Mouse (Mus musculus): Measurements from ENCODE around the gene Gm49383. TPM values are rescaled to one million over a fixed set of nuclear protein-coding genes. Genes with fewer than 3 reads are reported as not detected.
A peak's percentile ranks its signal among the peaks of the same experiment; 100 is the strongest.

Gene Gm49383
- total RNA-seq (2017) = 9.2 to 15.1 TPM (median 9.6 TPM) in 3 replicates

DNA sequence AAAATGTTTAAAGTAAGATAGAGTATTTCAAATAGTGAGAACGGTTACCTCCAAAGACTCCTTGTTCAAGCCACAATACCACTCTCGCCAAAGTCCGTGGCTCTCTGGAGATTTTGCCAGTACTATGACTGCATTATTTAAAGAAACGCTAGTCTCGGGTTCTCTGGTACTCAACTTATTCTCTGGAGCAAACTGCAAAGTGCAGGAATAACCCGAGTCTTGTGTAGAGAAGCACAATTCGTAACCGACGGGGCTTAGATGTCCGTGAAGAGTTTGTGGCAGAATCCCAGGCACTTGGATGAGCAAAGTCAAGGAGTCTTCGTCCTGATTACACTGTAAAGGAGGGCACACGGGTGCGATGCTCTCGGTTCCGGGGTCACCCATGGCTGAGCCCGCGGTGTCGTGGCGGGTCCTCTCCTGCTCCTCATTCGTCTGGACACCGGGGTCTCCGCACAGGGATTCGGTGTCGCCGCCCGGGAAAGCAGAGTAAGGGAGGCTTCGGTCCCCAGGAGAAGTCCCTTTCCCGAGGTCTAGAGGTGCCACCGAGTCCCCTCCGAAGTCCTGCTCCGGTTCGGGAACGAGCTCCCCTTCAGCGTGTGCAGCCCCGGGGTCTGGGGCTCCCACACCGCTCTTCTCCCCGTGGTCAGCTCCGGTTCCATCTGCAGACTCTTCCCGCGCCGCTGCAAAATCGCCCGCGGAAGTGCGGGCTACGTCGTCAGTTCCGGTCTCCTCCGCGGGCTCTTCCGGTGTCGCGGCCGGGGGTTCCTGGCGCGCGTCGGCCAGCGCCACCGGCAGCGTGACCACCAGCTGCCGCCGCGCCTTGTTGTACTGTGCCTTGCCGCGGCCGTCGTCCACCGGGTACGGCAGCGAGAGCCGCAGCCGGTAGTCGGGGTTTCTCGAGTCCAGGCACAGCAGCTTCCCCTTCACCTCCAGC is at the start of gene Gm49383:
TSS of gene Gm49383 (minus strand) at position 661 of the 934 bp plus-strand sequence.
- peak; percentile 62 for ATAC-seq (replicated peaks; ENCODE audit: insufficient number of reproducible peaks, low FRiP score, low TSS enrichment, poor library complexity, severe bottlenecking)

- ATAC-seq (replicated peaks; ENCODE audit: insufficient number of reproducible peaks, low FRiP score, low TSS enrichment, poor library complexity, severe bottlenecking) = peak; percentile 43
Observed at GRCm38 (mm10) chr12:69241771-69242431, 45.0 kb upstream of the Gm49383 start.

- ATAC-seq (replicated peaks; ENCODE audit: insufficient number of reproducible peaks, low FRiP score, low TSS enrichment, poor library complexity, severe bottlenecking) = no peak
Observed at GRCm38 (mm10) chr12:69241405-69241770, 44.5 kb upstream of the Gm49383 start.

GRCm38 (mm10) chr12:69240876-69241275 is 44.0 kb upstream of the Gm49383 start, which contains the start of gene Klhdc1:
Gene Klhdc1 (plus strand): TSS chr12:69241176.
- ATAC-seq (replicated peaks; ENCODE audit: insufficient number of reproducible peaks, low FRiP score, low TSS enrichment, poor library complexity, severe bottlenecking) = no peak

DNA sequence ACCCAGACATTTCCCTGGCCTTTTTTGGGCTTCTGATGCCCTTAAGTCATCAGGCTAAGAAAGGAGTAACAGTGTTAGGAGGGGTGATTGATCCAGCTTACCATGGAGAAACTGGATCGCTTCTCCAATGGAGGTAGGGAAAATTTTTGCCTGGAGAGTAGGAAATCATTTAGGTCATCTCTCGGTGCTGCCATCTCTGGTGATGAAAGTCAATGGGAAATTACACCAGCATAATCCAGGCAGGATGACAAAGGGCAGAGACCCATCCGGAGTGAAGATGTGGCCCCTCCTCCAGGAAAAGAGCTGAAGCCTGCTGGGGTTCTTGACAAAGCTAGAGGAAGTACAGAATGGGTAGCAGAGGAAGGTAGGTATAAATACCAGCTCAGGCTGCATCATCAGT is 41.4 kb upstream of the Gm49383 start:
- ATAC-seq (replicated peaks; ENCODE audit: insufficient number of reproducible peaks, low FRiP score, low TSS enrichment, poor library complexity, severe bottlenecking) = no peak

GRCm38 (mm10) chr12:69235782-69236181 is 38.9 kb upstream of the Gm49383 start:
- ATAC-seq (replicated peaks; ENCODE audit: insufficient number of reproducible peaks, low FRiP score, low TSS enrichment, poor library complexity, severe bottlenecking) = no peak

GRCm38 (mm10) chr12:69229251-69229650 is 32.3 kb upstream of the Gm49383 start:
- ATAC-seq (replicated peaks; ENCODE audit: insufficient number of reproducible peaks, low FRiP score, low TSS enrichment, poor library complexity, severe bottlenecking) = no peak

DNA sequence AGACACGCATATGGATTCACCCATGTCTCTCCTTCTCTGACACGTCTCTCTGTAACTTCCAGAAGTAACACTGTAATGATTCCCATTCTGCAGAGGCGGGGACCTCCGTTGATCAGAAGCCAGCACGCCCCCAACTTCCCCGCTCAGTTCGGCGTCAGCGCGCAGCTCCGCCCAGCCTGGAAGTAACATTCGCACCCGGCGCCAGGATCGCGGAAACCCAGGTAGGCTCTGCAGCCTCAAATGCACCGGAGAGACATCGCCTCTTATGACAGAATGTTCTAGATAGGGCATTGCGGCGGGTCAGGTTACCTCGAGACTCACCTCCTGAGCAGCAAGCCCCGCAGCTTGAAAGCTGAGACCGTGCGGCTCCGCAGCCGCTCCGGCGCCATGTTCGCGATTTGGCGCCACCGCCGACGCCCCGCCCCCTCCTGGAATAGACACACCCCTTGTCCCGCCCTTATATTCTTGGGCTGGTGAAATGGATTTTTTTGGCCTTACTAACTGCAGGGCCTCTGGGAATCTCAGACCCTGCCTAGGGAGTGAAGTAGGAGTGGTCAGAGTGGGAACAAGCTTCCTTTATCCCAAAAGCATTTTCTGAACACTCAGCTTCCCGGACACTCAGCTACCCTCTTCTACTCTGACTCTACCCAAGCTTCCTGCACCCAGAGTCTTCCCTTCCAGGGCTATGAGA is 31.0 kb upstream of the Gm49383 start, which contains the start of gene Pole2:
TSS of gene Pole2 (minus strand) at position 420 of the 691 bp plus-strand sequence.
- peak; percentile 82 for ATAC-seq (replicated peaks; ENCODE audit: insufficient number of reproducible peaks, low FRiP score, low TSS enrichment, poor library complexity, severe bottlenecking)

DNA sequence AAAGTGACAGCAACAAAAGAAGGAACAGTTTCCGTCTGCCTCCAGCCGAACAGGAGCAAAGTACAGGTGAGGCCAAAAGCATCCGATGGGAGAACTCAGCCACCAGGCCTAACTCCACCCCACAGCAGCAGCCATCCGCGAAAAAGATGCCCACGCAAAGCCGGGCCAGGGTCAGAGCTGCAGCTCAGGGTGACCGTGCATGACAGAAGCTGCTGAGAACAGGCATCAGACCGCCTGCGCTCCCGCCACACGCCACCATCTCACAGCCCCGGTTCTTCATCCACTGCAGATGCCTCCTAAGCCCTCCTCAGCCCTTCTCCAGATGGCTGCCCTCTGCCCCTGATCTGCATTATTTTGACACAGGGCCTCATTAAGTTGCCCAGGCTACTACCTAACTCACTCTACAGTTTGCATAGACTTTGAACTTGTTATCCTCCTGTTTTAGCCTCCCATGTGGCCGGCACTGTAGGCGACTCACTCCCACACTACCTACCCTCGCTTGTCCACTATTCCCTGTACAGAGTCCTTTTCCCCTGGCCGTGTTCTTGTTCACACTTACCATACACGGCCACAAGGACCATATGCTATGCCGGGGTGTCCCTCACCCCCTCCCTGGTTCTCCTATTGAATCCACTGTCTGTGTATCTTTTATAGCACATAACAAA is 23.8 kb upstream of the Gm49383 start:
- no peak for ATAC-seq (replicated peaks; ENCODE audit: insufficient number of reproducible peaks, low FRiP score, low TSS enrichment, poor library complexity, severe bottlenecking)

- ATAC-seq (replicated peaks; ENCODE audit: insufficient number of reproducible peaks, low FRiP score, low TSS enrichment, poor library complexity, severe bottlenecking) = no peak
Observed at GRCm38 (mm10) chr12:69216587-69216986, 19.7 kb upstream of the Gm49383 start.

DNA sequence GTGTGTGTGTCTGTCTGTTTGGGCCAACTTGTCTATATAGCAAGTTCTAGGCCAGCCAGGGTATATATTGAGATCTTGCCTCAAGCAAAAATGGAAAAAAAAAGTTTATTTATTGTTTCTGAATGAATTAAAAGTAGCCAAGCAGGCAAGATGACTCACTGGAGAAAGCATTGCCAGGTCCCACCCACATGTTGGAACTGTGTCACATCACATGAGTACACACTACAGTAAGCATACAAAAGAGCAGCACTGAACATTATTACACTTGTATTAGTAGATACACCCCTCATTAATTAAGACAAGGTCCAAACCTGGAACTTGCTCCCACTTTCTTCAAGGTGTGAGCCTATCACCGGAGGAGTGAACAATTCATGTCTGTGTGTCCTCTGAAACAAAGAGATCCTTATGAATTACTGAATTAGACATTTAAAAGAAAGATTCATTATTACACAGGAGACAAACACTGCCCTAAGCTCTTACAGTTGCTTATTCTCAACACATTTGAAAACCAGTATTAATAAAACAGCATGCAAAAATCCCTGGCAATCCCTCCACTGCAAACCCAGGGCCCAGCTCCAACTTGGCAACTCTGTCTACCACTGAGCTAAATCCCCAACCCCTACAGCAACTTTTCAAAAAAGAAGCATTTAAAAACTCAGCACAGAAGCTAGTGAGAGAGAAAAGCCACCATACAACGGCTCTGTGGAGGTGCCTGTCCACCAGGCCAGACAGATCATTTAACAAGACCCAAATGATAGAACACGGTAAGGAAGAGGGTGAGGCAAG is 18.3 kb upstream of the Gm49383 start:
- no peak for ATAC-seq (replicated peaks; ENCODE audit: insufficient number of reproducible peaks, low FRiP score, low TSS enrichment, poor library complexity, severe bottlenecking)

GRCm38 (mm10) chr12:69214393-69214792 is 17.5 kb upstream of the Gm49383 start:
- no peak for ATAC-seq (replicated peaks; ENCODE audit: insufficient number of reproducible peaks, low FRiP score, low TSS enrichment, poor library complexity, severe bottlenecking)

DNA sequence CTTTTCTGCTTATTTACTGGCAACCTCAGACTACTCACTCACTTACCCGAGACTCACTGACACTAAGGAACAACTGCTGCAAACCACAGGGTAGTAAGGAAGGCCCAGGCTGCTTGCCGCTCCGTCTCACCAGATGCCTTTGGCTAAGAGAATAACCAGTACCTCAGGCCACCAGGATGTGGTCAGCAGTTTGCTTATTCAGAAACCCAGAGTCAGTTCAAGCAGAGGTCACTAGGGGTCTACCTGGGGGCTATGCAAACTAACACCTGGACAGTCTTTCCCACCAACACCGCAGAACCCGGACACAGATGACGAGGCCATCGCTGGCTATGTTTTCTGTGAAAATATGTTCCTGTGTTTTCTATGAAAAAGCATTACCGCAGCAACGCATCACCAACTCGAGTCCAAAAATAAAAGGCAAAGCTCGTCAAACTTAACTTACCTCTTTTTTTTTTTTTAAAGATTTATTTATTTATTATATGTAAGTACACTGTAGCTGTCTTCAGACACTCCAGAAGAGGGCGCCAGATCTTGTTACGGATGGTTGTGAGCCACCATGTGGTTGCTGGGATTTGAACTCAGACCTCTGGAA is 16.4 kb upstream of the Gm49383 start:
- ATAC-seq (replicated peaks; ENCODE audit: insufficient number of reproducible peaks, low FRiP score, low TSS enrichment, poor library complexity, severe bottlenecking) = no peak

DNA sequence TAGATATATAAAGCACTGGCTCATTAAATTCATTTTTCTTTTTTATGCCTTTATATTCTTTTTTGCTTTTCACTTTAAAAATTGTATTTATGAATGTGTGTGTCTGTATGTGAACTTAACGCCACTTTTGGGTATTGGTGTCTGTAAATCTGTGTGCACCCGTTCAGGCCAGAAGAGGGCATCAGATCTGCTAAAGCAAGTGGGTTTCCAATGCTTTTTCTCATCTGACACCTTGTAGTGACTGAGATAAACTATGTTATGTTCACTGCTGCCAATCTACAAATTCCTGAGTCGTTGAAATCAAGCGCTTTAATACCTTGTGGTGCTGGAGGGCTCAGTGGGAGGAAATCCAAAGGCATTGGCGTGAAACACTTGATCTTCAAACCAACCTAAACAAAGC is 14.2 kb upstream of the Gm49383 start:
- ATAC-seq (replicated peaks; ENCODE audit: insufficient number of reproducible peaks, low FRiP score, low TSS enrichment, poor library complexity, severe bottlenecking) = no peak

GRCm38 (mm10) chr12:69210056-69210979 is 13.4 kb upstream of the Gm49383 start:
- ATAC-seq (replicated peaks; ENCODE audit: insufficient number of reproducible peaks, low FRiP score, low TSS enrichment, poor library complexity, severe bottlenecking) = no peak

- no peak for ATAC-seq (replicated peaks; ENCODE audit: insufficient number of reproducible peaks, low FRiP score, low TSS enrichment, poor library complexity, severe bottlenecking)
Observed at GRCm38 (mm10) chr12:69208520-69208919, 11.6 kb upstream of the Gm49383 start.

DNA sequence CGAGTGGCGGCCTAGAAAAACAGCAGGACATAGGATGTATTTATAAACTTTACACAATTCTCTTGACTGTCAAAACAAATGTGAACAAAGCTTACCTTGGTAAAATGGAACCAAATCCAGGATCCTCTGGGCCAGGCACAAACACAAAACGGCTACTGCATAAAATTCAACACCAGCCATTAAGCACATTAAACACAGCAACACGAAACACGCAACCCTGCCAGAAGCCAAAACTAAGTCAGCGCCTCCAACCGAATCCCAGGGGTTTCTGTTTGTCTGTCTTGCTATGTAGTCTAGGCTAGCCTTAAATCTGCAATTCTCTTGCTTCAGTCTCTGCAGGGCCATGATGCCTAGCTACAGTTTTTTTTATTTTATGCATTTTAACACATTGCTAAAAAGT is 11.0 kb upstream of the Gm49383 start:
- no peak for ATAC-seq (replicated peaks; ENCODE audit: insufficient number of reproducible peaks, low FRiP score, low TSS enrichment, poor library complexity, severe bottlenecking)

Data from monocyte, adult 5-6 weeks (primary cell).